Mouse (Mus musculus): Measurements from ENCODE around the gene Acsm3.

The Acsm3 gene

GRCm38 (mm10) chr7:119800488-119800887 is 39.8 kb downstream of the Acsm3 start:
- DNase-seq: no peak

- no peak for DNase-seq
Observed at GRCm38 (mm10) chr7:119800991-119801390, 40.3 kb downstream of the Acsm3 start.

GRCm38 (mm10) chr7:119807396-119807795 is 46.7 kb downstream of the Acsm3 start:
- no peak for DNase-seq

GRCm38 (mm10) chr7:119808723-119809122 is 48.0 kb downstream of the Acsm3 start:
- DNase-seq: no peak

- DNase-seq: no peak
Observed at GRCm38 (mm10) chr7:119835371-119835770, 74.6 kb downstream of the Acsm3 start.

- DNase-seq: no peak
Observed at GRCm38 (mm10) chr7:119835996-119836777, 75.5 kb downstream of the Acsm3 start.
